Mouse (Mus musculus) lung, embryonic 15.5 days (tissue): ENCODE data around the gene Camkv. TPM values are rescaled to one million over a fixed set of nuclear protein-coding genes. Genes with fewer than 3 reads are reported as not detected.

Experiments
- ATAC-seq: fragments of 200-750 bp; cut with Nextera tagmentation; 2 replicates; pipeline ENCODE4 v1.8.0; 2017; ENCODE audit warnings: moderate number of reproducible peaks, borderline replicate concordance; ENCODE audit not compliant: low FRiP score, low TSS enrichment; ENCODE audit errors: extremely low read depth
- H3K27ac ChIP-seq: fragments of 300-500 bp; sonication (generic); 2 replicates; pipeline ENCODE4 v1.5.1; 2015; ENCODE audit warnings: moderate library complexity, mild to moderate bottlenecking, inconsistent platforms
- H3K27me3 ChIP-seq: fragments of 300-500 bp; sonication (generic); 2 replicates; pipeline ENCODE4 v1.6.1; 2015; ENCODE audit warnings: inconsistent platforms
- H3K36me3 ChIP-seq: fragments of 300-500 bp; sonication (generic); 2 replicates; pipeline ENCODE4 v1.6.1; 2015; ENCODE audit warnings: inconsistent platforms
- H3K4me1 ChIP-seq: fragments of 300-500 bp; sonication (generic); 2 replicates; pipeline ENCODE4 v1.6.1; 2015; ENCODE audit warnings: inconsistent platforms
- H3K4me2 ChIP-seq: fragments of 300-500 bp; sonication (generic); 2 replicates; pipeline ENCODE4 v1.6.1; 2015; ENCODE audit warnings: inconsistent platforms, mild to moderate bottlenecking, moderate library complexity
- H3K4me3 ChIP-seq: fragments of 300-500 bp; sonication (generic); 2 replicates; pipeline ENCODE4 v1.5.1; 2015; ENCODE audit warnings: mild to moderate bottlenecking, inconsistent platforms
- H3K9ac ChIP-seq: fragments of 300-500 bp; sonication (generic); 2 replicates; pipeline ENCODE4 v1.6.1; 2015; ENCODE audit warnings: inconsistent platforms
- H3K9me3 ChIP-seq: fragments of 300-500 bp; sonication (generic); 2 replicates; pipeline ENCODE4 v1.6.1; 2016; ENCODE audit warnings: inconsistent platforms
- WGBS: fragments of 180-500 bp; shearing (Covaris S2); methylation state at CpG from one replicate; pipeline ENCODE4 v1.1.7; 2015; 5-methylcytosine and 5-hydroxymethylcytosine counted together
- polyA plus RNA-seq: library from polyadenylated mRNA; unstranded; fragments of >200 nt; fragmentation: Nextera tagmentation; extraction: Ambion mirVana; gene quantifications from 2 replicates; pipeline ENCODE4 v1.2.1, GENCODE M21; 2015

Gene Camkv
- polyA plus RNA-seq, 1 experiment from 2014 or later: 3.1 TPM

- peak overlapping the region; percentile 66 for H3K4me3 ChIP-seq
- no peak for ATAC-seq
- H3K36me3 ChIP-seq: no peaks in the 10 kb centered on the region
- H3K27ac ChIP-seq: peak overlapping the region; percentile 100
- peak overlapping the region; percentile 88 for H3K4me2 ChIP-seq
- H3K9ac ChIP-seq: peak overlapping the region; percentile 67
- H3K4me1 ChIP-seq: peaks cover 54% of the 10 kb centered on the region
- 27% methylated on average over 19 of the region's 19 CpGs for WGBS
- H3K9me3 ChIP-seq: no peaks in the 10 kb centered on the region
- no peaks in the 10 kb centered on the region for H3K27me3 ChIP-seq
Observed at GRCm38 (mm10) chr9:107984052-107984753, 48.7 kb downstream of the Camkv start.

GRCm38 (mm10) chr9:107984754-107985055, 49.2 kb downstream of the Camkv start:
- H3K36me3 ChIP-seq: no peaks in the 10 kb centered on the region
- H3K9ac ChIP-seq: peak overlapping the region; percentile 67
- peak overlapping the region; percentile 66 for H3K4me3 ChIP-seq
- H3K4me1 ChIP-seq: peaks cover 54% of the 10 kb centered on the region
- H3K4me2 ChIP-seq: peak overlapping the region; percentile 88
- H3K27me3 ChIP-seq: no peaks in the 10 kb centered on the region
- H3K27ac ChIP-seq: peak overlapping the region; percentile 100
- no peaks in the 10 kb centered on the region for H3K9me3 ChIP-seq
- WGBS: 34% methylated on average over 9 of the region's 9 CpGs
- no peak for ATAC-seq

DNA sequence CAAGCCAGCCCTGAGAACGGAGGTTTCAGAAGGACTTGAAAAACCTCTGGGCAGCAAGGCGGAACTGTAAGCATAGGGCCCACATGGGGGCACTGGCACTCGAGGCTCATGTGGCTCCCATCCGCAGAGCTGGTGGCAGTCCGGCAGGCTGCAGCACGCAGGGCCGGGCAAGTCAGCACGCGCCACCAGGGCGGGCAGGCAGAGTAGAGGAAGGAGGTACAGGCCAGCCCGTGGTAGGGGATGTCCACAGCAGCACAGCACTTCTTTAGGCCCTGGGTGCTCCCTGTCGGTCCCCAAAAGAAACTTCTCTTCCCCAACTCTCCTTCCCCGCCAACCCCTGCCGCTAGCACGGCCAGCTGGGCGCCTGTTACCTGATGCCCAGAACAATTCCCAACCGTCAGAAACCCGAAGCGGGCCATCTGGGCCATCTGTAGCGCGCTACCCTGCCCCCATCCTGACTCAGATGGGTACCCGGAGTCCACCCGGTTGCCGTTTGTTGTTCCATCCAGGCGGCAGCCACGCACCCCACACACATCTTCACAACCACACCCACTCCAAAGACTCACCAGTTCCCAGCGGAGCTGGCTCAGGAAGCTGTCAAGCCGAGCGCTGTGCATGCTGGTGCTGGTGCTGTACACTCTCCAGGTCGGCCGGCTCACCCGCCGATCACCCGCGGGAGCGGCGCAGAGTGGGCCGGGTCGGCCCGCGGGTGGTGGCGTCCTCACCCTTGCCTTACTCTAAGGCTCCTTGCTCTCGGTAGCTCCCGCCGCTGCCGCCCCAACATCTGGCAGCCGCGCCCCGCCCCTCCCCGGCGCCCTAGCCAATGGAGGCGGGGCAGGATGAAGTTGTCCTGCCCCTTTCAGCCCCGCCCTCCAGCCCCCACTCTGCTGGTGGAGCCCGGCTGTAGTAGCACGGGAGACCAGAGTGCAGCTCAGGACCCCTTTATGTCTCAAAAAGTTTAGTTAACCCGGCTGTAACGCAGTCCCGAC, 50.0 kb downstream of the Camkv start, which contains the start of gene Inka1:
TSS of gene Inka1 (minus strand) at position 749 of the 989 bp plus-strand sequence.
- Histone ChIP-seq H3K9ac (peak within 1 kb of the TSS; percentile 67), H3K4me1 (peaks cover 52% of the 10 kb centered on the region), H3K36me3 (no peaks in the 10 kb centered on the region), H3K4me2 (peak within 1 kb of the TSS; percentile 88), H3K4me3 (peak within 1 kb of the TSS; percentile 66), H3K9me3 (no peaks in the 10 kb centered on the region), H3K27me3 (no peaks in the 10 kb centered on the region), H3K27ac (peak within 1 kb of the TSS; percentile 100)
- under 1% methylated on average over 58 of the region's 58 CpGs for WGBS
- peak; percentile 65 for ATAC-seq

GRCm38 (mm10) chr9:107986376-107986775, 50.9 kb downstream of the Camkv start:
- peak overlapping the region; percentile 67; the same call in 1 of the 2 replicates for H3K9ac ChIP-seq
- H3K4me2 ChIP-seq: peak overlapping the region; percentile 88
- peaks cover 43% of the 10 kb centered on the region for H3K4me1 ChIP-seq
- no peaks in the 10 kb centered on the region for H3K9me3 ChIP-seq
- ATAC-seq: peak; percentile 27; the same call in 1 of the 2 replicates
- H3K36me3 ChIP-seq: no peaks in the 10 kb centered on the region
- no peaks in the 10 kb centered on the region for H3K27me3 ChIP-seq
- 2% methylated on average over 18 of the region's 18 CpGs for WGBS
- H3K4me3 ChIP-seq: peak overlapping the region; percentile 66
- H3K27ac ChIP-seq: peak overlapping the region; percentile 100

DNA sequence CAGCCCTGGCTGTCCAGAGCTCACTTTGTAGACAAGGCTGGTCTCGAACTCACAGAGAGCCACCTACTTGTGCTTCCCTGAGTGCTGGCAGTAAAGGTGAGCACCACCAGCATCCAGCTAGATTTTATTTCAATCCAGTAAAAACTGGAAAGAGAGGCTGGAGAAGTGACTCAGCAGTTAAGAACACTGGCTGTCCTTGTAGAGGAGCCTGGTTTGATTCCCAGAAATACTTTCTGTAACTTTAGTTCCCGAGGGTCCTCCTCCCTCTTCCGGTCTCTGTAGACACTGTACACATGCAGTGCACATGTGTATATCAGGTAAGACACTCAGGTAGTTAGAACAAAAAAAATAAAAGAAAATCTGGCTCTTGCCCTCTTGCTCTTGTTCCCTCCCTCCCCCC, 52.5 kb downstream of the Camkv start:
- no peak for ATAC-seq
- WGBS: 66% methylated on average over 3 of the region's 3 CpGs

DNA sequence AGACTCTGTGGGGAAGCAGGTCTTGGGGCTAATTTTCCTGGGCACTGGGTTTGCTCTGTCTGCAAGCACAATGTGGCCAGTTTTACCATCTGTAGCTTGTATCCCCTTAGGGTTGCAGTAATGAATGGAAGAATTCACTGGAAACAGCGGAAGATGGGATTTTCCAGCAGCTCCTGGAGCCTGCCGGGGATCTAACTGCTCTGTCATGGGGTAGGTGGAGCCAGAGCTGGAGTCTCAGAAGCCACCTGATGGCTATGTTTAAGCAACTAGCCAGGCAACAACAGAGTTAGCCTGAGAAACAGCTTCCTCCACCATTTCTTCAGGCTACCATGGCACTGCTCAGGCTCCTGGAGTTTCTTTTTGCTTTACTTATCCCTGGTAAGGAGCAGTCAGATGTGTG, 56.7 kb downstream of the Camkv start, which contains the start of gene Cdhr4:
TSS of gene Cdhr4 (plus strand) at position 301 of the 400 bp plus-strand sequence.
- no peak within 1 kb of the TSS for H3K4me3 ChIP-seq
- H3K4me2 ChIP-seq: no peak within 1 kb of the TSS
- H3K4me1 ChIP-seq: no peaks in the 10 kb centered on the region
- no peak for ATAC-seq
- H3K36me3 ChIP-seq: no peaks in the 10 kb centered on the region
- H3K9me3 ChIP-seq: no peaks in the 10 kb centered on the region
- 63% methylated on average over 2 of the region's 2 CpGs for WGBS
- no peaks in the 10 kb centered on the region for H3K27me3 ChIP-seq
- H3K9ac ChIP-seq: no peak within 1 kb of the TSS
- no peak within 1 kb of the TSS for H3K27ac ChIP-seq

More for the DNA sequence above, 52.5 kb downstream of the Camkv start:
- H3K4me2 ChIP-seq: no peak overlapping the region
- no peak overlapping the region for H3K27ac ChIP-seq
- H3K9me3 ChIP-seq: no peaks in the 10 kb centered on the region
- H3K36me3 ChIP-seq: no peaks in the 10 kb centered on the region
- peaks cover 27% of the 10 kb centered on the region for H3K4me1 ChIP-seq
- no peak overlapping the region for H3K9ac ChIP-seq
- H3K27me3 ChIP-seq: no peaks in the 10 kb centered on the region
- no peak overlapping the region for H3K4me3 ChIP-seq

DNA sequence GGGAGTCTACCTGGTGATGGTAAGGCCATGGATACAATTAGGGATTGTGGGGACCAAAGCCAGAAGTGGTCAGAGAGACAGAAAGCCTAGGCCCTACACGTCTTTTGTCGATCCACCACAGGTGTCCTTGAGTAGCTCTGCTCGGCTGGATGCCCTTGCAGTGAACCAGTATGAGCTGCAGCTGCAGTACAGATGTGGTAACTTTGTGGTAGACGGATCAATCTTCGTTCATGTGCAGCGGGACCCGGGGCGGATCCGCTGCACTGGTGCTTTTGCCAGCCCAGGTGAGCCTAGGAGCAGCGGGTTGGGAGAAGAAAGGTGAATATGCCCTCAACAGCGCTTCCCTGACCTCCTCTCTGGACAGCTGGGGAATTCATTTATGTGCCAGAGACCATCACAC, 57.5 kb downstream of the Camkv start:
- no peaks in the 10 kb centered on the region for H3K9me3 ChIP-seq
- no peaks in the 10 kb centered on the region for H3K27me3 ChIP-seq
- WGBS: 85% methylated on average over 11 of the region's 11 CpGs
- no peak overlapping the region for H3K4me3 ChIP-seq
- H3K9ac ChIP-seq: no peak overlapping the region
- no peak overlapping the region for H3K27ac ChIP-seq
- H3K4me2 ChIP-seq: no peak overlapping the region
- H3K36me3 ChIP-seq: no peaks in the 10 kb centered on the region
- no peak; the same call in 1 of the 2 replicates for ATAC-seq
- H3K4me1 ChIP-seq: no peaks in the 10 kb centered on the region

GRCm38 (mm10) chr9:107994464-107994863, 59.0 kb downstream of the Camkv start:
- H3K9me3 ChIP-seq: no peaks in the 10 kb centered on the region
- no peaks in the 10 kb centered on the region for H3K4me1 ChIP-seq
- H3K27me3 ChIP-seq: no peaks in the 10 kb centered on the region
- no peak overlapping the region for H3K4me2 ChIP-seq
- ATAC-seq: no peak
- H3K36me3 ChIP-seq: no peaks in the 10 kb centered on the region
- WGBS: 33% methylated on average over 2 of the region's 2 CpGs
- no peak overlapping the region for H3K9ac ChIP-seq
- H3K27ac ChIP-seq: no peak overlapping the region
- H3K4me3 ChIP-seq: no peak overlapping the region

GRCm38 (mm10) chr9:107995513-107995912, 60.0 kb downstream of the Camkv start:
- Histone ChIP-seq H3K9me3 (no peaks in the 10 kb centered on the region), H3K36me3 (no peaks in the 10 kb centered on the region), H3K4me2 (no peak overlapping the region), H3K4me1 (no peaks in the 10 kb centered on the region), H3K4me3 (no peak overlapping the region), H3K9ac (no peak overlapping the region), H3K27me3 (no peaks in the 10 kb centered on the region), H3K27ac (no peak overlapping the region)
- ATAC-seq: no peak
- WGBS: 89% methylated on average over 21 of the region's 21 CpGs

DNA sequence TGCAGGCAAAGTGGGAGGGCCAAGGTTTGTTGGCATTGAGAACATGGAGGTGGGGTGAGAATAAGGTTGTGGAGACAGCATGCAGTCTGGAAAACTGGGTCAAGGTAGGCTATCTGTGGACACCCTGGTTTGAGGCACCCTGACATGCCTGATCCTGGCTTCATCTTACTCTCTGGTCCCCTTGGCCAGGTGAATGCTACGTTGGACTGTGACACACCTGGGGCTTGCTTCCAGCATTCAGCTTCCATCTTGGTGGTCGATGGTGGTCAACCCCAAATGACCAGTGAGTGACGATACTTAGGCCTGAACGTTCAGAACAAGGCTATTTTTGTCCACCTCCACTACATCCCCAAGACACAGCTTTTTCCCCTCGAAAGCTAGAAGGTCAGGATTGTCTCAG, 60.6 kb downstream of the Camkv start, which contains the start of gene Gm20662:
TSS of gene Gm20662 (plus strand) at position 301 of the 400 bp plus-strand sequence.
- no peaks in the 10 kb centered on the region for H3K36me3 ChIP-seq
- H3K27me3 ChIP-seq: no peaks in the 10 kb centered on the region
- no peak within 1 kb of the TSS for H3K9ac ChIP-seq
- no peaks in the 10 kb centered on the region for H3K9me3 ChIP-seq
- H3K4me3 ChIP-seq: no peak within 1 kb of the TSS
- H3K27ac ChIP-seq: no peak within 1 kb of the TSS
- WGBS: 90% methylated on average over 5 of the region's 5 CpGs
- H3K4me2 ChIP-seq: no peak within 1 kb of the TSS
- no peak for ATAC-seq
- no peaks in the 10 kb centered on the region for H3K4me1 ChIP-seq
